Mouse (Mus musculus) ES-Bruce4 (cell line): ENCODE measurements around the gene Galnt9. TPM values are rescaled to one million over a fixed set of nuclear protein-coding genes. Genes with fewer than 3 reads are reported as not detected.

Experiments used
- H3K27ac ChIP-seq: 2 replicates; pipeline ENCODE4 v1.5.1; 2012; ENCODE audit warnings: low read length, inconsistent platforms; ENCODE audit not compliant: insufficient read depth
- H3K27me3 ChIP-seq: 2 replicates; pipeline ENCODE4 v1.6.1; 2012; ENCODE audit warnings: mild to moderate bottlenecking, low read length, inconsistent platforms; ENCODE audit not compliant: control insufficient read depth, poor library complexity, insufficient read depth, severe bottlenecking
- H3K36me3 ChIP-seq: 2 replicates; pipeline ENCODE4 v1.6.1; 2012; ENCODE audit warnings: inconsistent platforms, mild to moderate bottlenecking, low read length, moderate library complexity; ENCODE audit not compliant: control insufficient read depth, poor library complexity, insufficient read depth, severe bottlenecking
- H3K4me1 ChIP-seq: one replicate; pipeline ENCODE4 v1.8.1; 2011; ENCODE audit warnings: low read length; ENCODE audit not compliant: control insufficient read depth, insufficient read depth
- H3K4me3 ChIP-seq: 2 replicates; pipeline ENCODE4 v1.5.1; 2011; ENCODE audit warnings: low read depth, mild to moderate bottlenecking, low read length
- H3K9ac ChIP-seq: 2 replicates; pipeline ENCODE4 v1.6.1; 2012; ENCODE audit warnings: low read depth, mild to moderate bottlenecking, inconsistent platforms; ENCODE audit not compliant: poor library complexity, severe bottlenecking
- H3K9me3 ChIP-seq: replicated peaks from 2 replicates; pipeline ENCODE4 v1.6.1; 2012; ENCODE audit warnings: mild to moderate bottlenecking, low read length, inconsistent platforms; ENCODE audit not compliant: control insufficient read depth, poor library complexity, insufficient read depth, severe bottlenecking
- CTCF ChIP-seq: IDR thresholded peaks from one replicate; pipeline ENCODE4 v1.8.1; 2011; ENCODE audit warnings: low read depth, low read length
- EP300 ChIP-seq: IDR thresholded peaks from 2 replicates; pipeline ENCODE4 v1.6.1; 2011; ENCODE audit warnings: low read depth, low read length; ENCODE audit not compliant: insufficient read depth
- POLR2A ChIP-seq: IDR thresholded peaks from one replicate; pipeline ENCODE4 v1.8.1; 2011; ENCODE audit warnings: low read length; ENCODE audit not compliant: insufficient read depth
- polyA plus RNA-seq: library from polyadenylated mRNA; stranded (reverse); fragments of >200 nt; gene quantifications from 2 replicates; pipeline ENCODE4 v1.2.4, GENCODE M21; 2011; ENCODE audit warnings: low read depth; ENCODE audit not compliant: missing spikeins, insufficient read depth, insufficient read length

Galnt9 gene
- polyA plus RNA-seq, 1 experiment: 0.69 TPM

GRCm38 (mm10) chr5:110608336-110608735, 64.2 kb downstream of the Galnt9 start:
- TF ChIP-seq POLR2A: no peak
- TF ChIP-seq EP300: no peak
- TF ChIP-seq CTCF: no peak
- no peaks in the 10 kb centered on the region for H3K27me3 ChIP-seq
- H3K27ac ChIP-seq: no peak overlapping the region
- no peaks in the 10 kb centered on the region for H3K36me3 ChIP-seq
- no peaks in the 10 kb centered on the region for H3K9me3 ChIP-seq
- no peak overlapping the region for H3K4me3 ChIP-seq
- H3K9ac ChIP-seq: no peak overlapping the region
- H3K4me1 ChIP-seq: no peaks in the 10 kb centered on the region

- TF ChIP-seq POLR2A (no peak), CTCF (no peak), EP300 (no peak)
- Histone ChIP-seq H3K4me1 (no peaks in the 10 kb centered on the region), H3K9ac (no peak overlapping the region), H3K27ac (no peak overlapping the region), H3K36me3 (no peaks in the 10 kb centered on the region), H3K4me3 (no peak overlapping the region), H3K27me3 (no peaks in the 10 kb centered on the region), H3K9me3 (no peaks in the 10 kb centered on the region)
Measured at GRCm38 (mm10) chr5:110608941-110609340, 64.8 kb downstream of the Galnt9 start.

GRCm38 (mm10) chr5:110609425-110609824, 65.3 kb downstream of the Galnt9 start:
- Histone ChIP-seq H3K4me1 (no peaks in the 10 kb centered on the region), H3K9ac (no peak overlapping the region), H3K9me3 (no peaks in the 10 kb centered on the region), H3K27me3 (no peaks in the 10 kb centered on the region), H3K27ac (no peak overlapping the region), H3K4me3 (no peak overlapping the region), H3K36me3 (no peaks in the 10 kb centered on the region)
- no peak for TF ChIP-seq CTCF
- TF ChIP-seq EP300: no peak
- TF ChIP-seq POLR2A: no peak

- no peaks in the 10 kb centered on the region for H3K4me1 ChIP-seq
Measured at GRCm38 (mm10) chr5:110609868-110610267, 65.7 kb downstream of the Galnt9 start.

GRCm38 (mm10) chr5:110610484-110610883, 66.3 kb downstream of the Galnt9 start:
- Histone ChIP-seq H3K27ac (no peak overlapping the region), H3K27me3 (no peaks in the 10 kb centered on the region), H3K9me3 (no peaks in the 10 kb centered on the region)

More at GRCm38 (mm10) chr5:110609868-110610267, 65.7 kb downstream of the Galnt9 start:
- H3K36me3 ChIP-seq: no peaks in the 10 kb centered on the region
- no peak overlapping the region for H3K4me3 ChIP-seq
- no peak overlapping the region for H3K9ac ChIP-seq
- no peak overlapping the region for H3K27ac ChIP-seq
- H3K27me3 ChIP-seq: no peaks in the 10 kb centered on the region
- no peaks in the 10 kb centered on the region for H3K9me3 ChIP-seq
- TF ChIP-seq POLR2A (no peak), EP300 (no peak), CTCF (no peak)

GRCm38 (mm10) chr5:110611435-110612158, 67.4 kb downstream of the Galnt9 start:
- no peaks in the 10 kb centered on the region for H3K4me1 ChIP-seq
- H3K4me3 ChIP-seq: no peak overlapping the region
- H3K36me3 ChIP-seq: no peaks in the 10 kb centered on the region
- H3K27me3 ChIP-seq: no peaks in the 10 kb centered on the region
- no peaks in the 10 kb centered on the region for H3K9me3 ChIP-seq
- no peak overlapping the region for H3K27ac ChIP-seq
- no peak overlapping the region for H3K9ac ChIP-seq
- no peak for TF ChIP-seq POLR2A

More at GRCm38 (mm10) chr5:110610484-110610883, 66.3 kb downstream of the Galnt9 start:
- Histone ChIP-seq H3K9ac (no peak overlapping the region), H3K36me3 (no peaks in the 10 kb centered on the region), H3K4me1 (no peaks in the 10 kb centered on the region), H3K4me3 (no peak overlapping the region)
- TF ChIP-seq POLR2A (no peak), CTCF (no peak), EP300 (no peak)
